Mouse (Mus musculus) C2C12 (cell line): ENCODE measurements around the gene Prss50.

Experiments
- CEBPB ChIP-seq: IDR thresholded peaks from one replicate; pipeline ENCODE4 v1.6.1; 2011; ENCODE audit warnings: low read depth, mild to moderate bottlenecking, control low read depth, moderate library complexity
- CTCF ChIP-seq: IDR thresholded peaks from one replicate; pipeline ENCODE4 v1.5.1; 2011; ENCODE audit not compliant: control insufficient read depth, insufficient read depth, insufficient read length
- FOSL1 ChIP-seq: IDR thresholded peaks from one replicate; pipeline ENCODE4 v1.8.0; 2011; ENCODE audit warnings: mild to moderate bottlenecking, low read length; ENCODE audit not compliant: poor library complexity, insufficient read depth, severe bottlenecking
- MAX ChIP-seq: IDR thresholded peaks from one replicate; pipeline ENCODE4 v1.6.1; 2011; ENCODE audit warnings: mild to moderate bottlenecking, control low read depth
- MYOD1 ChIP-seq: IDR thresholded peaks from one replicate; pipeline ENCODE4 v1.6.1; 2011; ENCODE audit warnings: low read depth; ENCODE audit not compliant: control insufficient read depth, insufficient read length
- MYOG ChIP-seq: IDR thresholded peaks from one replicate; pipeline ENCODE4 v1.6.1; 2011; ENCODE audit not compliant: control insufficient read depth, insufficient read length; ENCODE audit errors: extremely low read depth
- USF1 ChIP-seq: IDR thresholded peaks from one replicate; pipeline ENCODE4 v1.6.1; 2011; ENCODE audit warnings: low read depth, mild to moderate bottlenecking, control low read depth, moderate library complexity

DNA sequence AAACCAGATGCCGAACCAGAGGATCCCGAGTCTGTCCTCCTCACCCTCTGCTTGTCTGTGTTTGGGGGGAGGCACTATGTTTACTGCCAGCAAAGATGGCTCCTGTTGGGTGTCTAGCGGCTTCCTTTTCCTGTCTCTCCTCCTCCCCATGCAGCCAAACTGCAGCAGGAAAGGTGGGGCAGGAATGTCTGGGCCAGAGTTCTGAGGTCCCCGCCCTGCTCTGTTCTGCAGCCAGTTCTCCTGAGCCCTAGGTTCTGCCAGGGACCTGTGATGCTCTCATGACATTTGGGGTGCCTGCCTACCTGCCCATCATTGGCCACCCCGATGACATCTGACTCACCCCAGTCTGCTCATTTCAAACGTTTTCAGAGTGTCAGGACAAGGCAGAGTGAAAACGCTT, 24.2 kb downstream of the Prss50 start:
- TF ChIP-seq USF1 (no peak), CTCF (no peak), MYOG (no peak), CEBPB (no peak), FOSL1 (no peak), MAX (no peak), MYOD1 (no peak)
